Mouse (Mus musculus): ENCODE measurements around the gene Znrd1as.
A peak's percentile ranks its signal among the peaks of the same experiment; 100 is the strongest.

Gene Znrd1as

DNA sequence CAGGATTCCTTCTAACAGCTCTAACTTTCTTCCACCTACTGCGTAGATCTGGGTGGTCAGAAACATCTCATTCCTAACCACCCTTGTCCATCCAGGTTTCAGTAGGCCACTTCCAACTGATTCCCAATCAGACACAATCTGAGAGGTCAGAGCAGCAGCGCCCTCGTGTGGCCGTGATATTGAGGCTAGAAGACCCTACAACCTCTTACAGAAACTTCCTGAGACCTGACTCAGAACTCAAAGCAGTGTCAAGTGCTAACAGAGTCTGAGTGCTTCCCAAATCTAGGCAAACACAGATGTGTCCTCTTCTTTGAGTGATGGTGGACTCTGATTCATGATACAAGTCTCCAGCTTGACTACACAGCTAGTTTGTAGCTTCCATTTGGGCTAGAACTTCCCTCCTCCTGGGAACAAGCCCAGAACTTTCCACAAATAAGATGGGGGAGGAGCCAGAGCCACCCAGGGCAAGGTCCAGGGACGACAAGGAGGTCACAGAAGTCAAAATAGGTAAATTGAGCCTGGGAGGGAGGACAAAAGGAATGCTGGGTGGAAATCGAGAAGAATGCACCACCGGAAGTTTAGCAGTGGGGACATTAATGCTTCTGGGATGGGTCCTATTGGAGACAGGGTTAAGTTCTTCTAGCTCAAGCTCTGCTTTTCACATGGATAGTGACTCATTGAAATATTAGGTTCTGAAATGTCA lies 38.8 kb downstream of the Znrd1as start:
- peak; percentile 93 for DNase-seq (ENCODE audit: low spot score)

DNA sequence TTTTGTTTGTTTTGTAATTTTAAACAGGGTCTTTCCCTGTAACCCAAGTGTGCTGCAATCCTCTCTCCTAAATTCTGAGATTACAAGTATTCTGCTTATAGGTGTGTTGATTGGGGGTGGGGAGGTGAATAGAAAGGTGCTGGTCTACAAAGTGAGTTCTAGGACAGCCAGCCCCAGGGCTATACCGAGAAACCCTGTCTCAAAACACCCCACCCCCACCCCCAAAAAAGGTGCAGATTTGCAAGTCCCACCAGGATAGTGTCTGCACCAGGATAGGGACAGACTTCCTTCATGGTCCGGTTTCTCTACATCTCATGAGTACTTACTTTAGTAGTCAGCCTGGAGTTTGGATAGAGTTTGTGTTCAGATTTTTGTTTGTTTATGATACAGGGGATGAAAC lies 40.1 kb downstream of the Znrd1as start:
- no peak for DNase-seq (ENCODE audit: low spot score)

DNA sequence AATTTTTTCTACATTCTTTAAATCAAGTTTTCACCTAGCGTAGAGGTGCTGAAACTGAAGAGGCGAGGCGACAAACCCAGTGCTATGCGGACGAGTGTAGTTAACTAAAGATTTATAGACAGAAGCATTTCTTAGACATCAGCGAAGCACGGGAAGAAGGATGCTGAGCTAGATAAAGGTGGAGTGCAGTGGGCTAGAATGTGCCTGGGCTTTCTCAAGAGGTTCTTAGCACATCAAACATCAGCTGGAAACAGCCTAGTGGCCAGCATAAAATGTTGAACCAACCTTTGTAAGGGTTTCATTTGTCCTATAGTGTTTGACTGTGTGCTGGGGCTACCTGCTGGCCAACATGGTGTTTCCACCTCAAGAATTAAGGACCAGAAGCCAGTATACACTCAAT lies 42.5 kb downstream of the Znrd1as start, which contains the start of gene Zfp57:
Gene Zfp57, plus strand, starts transcription at position 301 of the 400 bp plus-strand sequence.
- DNase-seq (ENCODE audit: low spot score): no peak

DNA sequence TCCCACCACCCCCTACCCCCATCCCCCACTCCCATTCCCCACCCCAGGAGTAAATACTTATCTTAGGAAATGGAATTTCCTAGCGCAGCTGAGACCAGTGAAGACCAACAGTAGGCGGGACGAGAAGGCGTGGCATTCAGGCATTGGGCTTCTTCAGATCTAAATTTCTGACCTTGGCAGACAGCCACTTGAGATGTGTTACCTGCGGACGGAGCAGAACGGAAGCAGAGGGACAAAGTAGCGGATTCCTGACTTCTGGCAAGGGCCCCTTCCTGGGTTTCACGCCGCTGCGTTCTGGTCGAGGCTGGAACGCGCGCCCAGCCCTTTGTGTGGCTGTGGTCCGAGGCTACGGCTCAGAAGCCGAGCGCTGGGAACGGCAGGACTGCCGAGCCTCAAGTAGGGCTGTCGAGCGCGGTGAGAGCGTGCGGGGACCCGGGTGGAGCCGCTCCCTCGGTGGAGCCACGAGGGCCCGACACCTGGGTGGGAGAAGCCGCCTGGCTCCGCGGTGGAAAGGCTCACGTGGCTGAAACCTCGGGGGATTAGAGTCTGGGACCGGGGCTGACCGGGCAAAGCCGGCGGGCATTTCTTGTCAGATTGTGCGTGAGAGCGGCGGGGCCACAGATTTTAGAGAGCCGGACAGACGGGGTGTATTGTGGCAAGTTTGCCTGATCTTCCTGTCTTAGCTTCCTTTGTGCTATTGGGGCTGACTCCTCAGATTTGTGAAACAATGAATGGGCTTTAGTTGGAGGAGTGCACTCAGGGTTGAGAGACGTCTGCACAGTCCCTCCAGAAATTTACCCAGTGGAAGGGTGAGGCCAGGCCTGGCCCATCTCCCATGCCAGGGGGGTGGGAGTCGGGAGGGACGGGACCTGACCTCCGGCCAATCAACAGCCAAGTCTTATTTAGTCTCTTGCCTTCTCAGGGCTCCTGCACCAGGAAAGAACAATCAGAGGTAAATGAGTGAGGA lies 44.3 kb downstream of the Znrd1as start:
- DNase-seq (ENCODE audit: low spot score): peak; percentile 90

DNA sequence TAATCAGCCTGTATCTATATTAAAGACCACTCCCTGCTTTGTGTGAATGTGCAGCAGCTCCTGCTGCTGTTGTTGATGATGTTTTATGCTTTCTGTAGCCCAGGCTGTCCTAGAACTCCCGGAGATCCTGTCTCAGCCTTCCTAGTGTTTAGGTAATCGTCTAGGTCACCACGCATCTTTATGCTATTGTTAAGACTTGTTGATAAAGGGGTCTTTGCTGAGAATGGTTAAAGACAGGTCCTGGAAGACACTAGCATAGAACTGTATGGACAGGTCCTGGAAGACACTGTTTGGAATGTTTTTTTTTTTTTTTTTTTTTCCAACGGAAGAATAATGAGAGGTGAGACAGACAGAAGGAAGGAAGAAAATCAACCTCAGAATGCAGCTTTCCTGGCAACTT lies 45.0 kb downstream of the Znrd1as start:
- peak; percentile 38 for DNase-seq (ENCODE audit: low spot score)

DNA sequence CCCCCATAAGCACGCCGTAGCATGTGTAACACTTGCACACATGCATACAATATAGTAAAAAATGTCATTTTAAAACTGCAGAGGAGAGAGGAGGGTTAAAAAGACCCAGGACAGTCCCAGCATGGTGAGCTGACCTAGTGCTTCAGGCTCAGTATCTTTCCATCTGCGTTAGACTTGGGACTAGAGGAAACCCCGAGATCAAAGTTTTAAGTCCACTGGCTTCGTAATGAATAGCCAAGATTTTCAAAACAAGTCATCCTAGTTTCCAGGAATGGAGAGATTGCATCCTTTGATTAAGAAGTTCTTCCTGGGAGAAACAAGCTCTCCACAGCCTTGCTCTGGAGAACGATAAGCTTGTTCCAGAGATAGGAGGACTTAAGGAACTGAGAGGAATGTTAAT lies 49.8 kb downstream of the Znrd1as start:
- no peak for DNase-seq (ENCODE audit: low spot score)

DNA sequence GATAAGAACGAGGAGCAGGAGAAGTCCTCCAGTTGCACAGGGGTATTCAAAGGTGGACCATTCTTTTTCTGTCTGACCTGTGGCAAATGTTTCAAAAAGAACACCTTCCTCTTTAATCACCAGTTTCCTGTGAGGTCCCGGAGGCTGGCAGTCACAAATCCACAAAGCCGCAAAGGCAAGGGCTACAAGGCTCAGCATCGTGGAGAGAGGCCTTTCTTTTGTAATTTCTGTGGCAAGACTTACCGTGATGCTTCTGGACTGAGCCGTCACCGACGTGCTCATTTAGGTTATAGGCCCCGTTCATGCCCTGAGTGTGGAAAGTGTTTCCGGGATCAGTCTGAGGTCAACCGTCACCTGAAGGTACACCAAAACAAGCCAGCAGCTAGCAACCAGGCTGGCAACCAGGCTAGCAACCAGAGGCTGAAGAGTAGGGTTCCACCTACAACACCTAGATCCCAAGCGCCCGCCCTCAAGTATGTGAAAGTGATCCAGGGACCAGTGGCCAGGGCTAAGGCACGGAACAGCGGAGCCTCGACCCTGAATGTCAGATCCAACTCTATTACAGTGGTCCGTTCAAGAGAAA lies 51.2 kb downstream of the Znrd1as start:
- DNase-seq (ENCODE audit: low spot score): no peak

DNA sequence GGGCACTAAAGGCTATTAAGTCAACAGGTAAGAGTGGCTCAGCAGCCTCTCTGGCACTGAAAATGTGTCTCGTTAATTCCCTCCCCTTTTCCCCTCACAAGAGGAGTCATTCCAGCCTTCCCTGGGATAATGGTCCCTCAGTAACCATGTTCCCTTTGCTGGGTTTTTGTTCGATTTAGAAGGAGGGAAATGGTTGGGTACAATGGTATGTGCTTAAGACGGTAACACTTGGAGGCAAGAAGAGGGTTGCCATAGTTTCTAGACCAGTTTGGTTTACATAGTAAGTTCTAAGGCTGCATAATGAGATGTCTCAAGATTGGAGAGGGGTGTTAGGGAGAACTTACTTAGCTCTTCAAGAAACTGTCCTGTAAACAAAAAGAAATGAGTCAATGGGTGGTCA lies 53.3 kb downstream of the Znrd1as start:
- no peak for DNase-seq (ENCODE audit: low spot score)

DNA sequence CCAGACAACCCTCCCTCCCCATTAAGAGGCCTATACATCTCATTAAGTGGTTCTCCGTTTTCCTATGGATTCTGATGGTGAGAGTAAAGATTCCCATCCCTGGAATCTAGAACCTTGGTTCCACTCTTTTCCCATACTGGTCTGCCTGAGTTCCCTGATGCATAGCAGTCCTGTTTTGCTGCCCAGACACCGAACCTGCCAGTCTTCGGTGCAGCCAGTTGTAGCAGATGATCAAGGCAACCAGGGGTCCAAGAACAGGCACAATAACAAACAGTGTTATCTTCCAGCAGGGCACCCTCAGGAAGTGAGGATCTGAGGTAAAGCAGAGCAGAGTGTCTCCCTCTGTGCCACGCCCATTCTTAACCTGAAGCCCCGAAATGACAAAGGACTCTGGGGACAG lies 53.7 kb downstream of the Znrd1as start:
- DNase-seq (ENCODE audit: low spot score): no peak

Data from embryo, embryonic 10.5 days (tissue).